20 mouse cellular contexts compared by ENCODE assay signal in genomic region chr6:29812076-29812475, GRCm38 (mm10). TPM values are rescaled to one million over a fixed set of nuclear protein-coding genes. Genes with fewer than 3 reads are reported as not detected.
A peak's percentile ranks its signal among the peaks of the same experiment; 100 is the strongest.
DNase-seq lines count a peak whose midpoint lies in the region; ATAC-seq and TF ChIP-seq lines count a peak whose summit lies in the region.
"Had no signal": no experiment of that assay in that cellular context is flagged by ENCODE, and none has a peak within 500 bp of the region (broad histone marks: within the 10 kb centered on the region; RNA-seq: fewer than 3 reads in every experiment).

No protein-coding gene starts in this region.

- H3K79me2 ChIP-seq in liver, adult 2 months (ENCODE audit: control insufficient read depth, insufficient read depth, low read length), result peaks cover 6% of the 10 kb centered on the region; the same call in 1 of the 2 replicates

- H3K9me3 ChIP-seq in liver, embryonic 12.5 days (replicated peaks), result no peaks in the 10 kb centered on the region
- no peaks in the 10 kb centered on the region for H3K9me3 ChIP-seq in midbrain, embryonic 11.5 days (ENCODE audit: control insufficient read depth, low read length)
- H3K9me3 ChIP-seq in midbrain, embryonic 14.5 days (ENCODE audit: control insufficient read depth, low read length), result no peaks in the 10 kb centered on the region
- H3K9me3 ChIP-seq: G1E had no signal

- peak overlapping the region; percentile 83 for H3K27ac ChIP-seq in layer of hippocampus, adult 2 months
- no peak overlapping the region for H3K27ac ChIP-seq in liver, adult 2 months (replicated peaks; ENCODE audit: insufficient read depth, low read depth, low read length)
- H3K27ac ChIP-seq in liver, embryonic 12.5 days, result no peak overlapping the region
- no peak overlapping the region for H3K27ac ChIP-seq in midbrain, embryonic 11.5 days (ENCODE audit: low read depth, low read length)
- H3K27ac ChIP-seq in midbrain, embryonic 14.5 days (replicated peaks; ENCODE audit: low read depth, low read length), result no peak overlapping the region

- H3K27me3 ChIP-seq in liver, adult 2 months (ENCODE audit: control insufficient read depth, insufficient read depth, low read length), result no peaks in the 10 kb centered on the region
- no peaks in the 10 kb centered on the region for H3K27me3 ChIP-seq in liver, embryonic 12.5 days (replicated peaks)
- H3K27me3 ChIP-seq in midbrain, embryonic 11.5 days (ENCODE audit: control insufficient read depth, insufficient read depth, low read length), result no peaks in the 10 kb centered on the region
- no peaks in the 10 kb centered on the region for H3K27me3 ChIP-seq in midbrain, embryonic 14.5 days (ENCODE audit: control insufficient read depth, insufficient read depth, low read length)
- H3K27me3 ChIP-seq: CH12.LX, Patski had no signal

- H3K4me3 ChIP-seq in layer of hippocampus, adult 2 months, result no peak overlapping the region
- H3K4me3 ChIP-seq in liver, adult 2 months (ENCODE audit: insufficient read depth, low read depth, low read length), result no peak overlapping the region
- no peak overlapping the region for H3K4me3 ChIP-seq in liver, embryonic 12.5 days
- no peak overlapping the region for H3K4me3 ChIP-seq in midbrain, embryonic 11.5 days (ENCODE audit: low read depth, low read length)
- H3K4me3 ChIP-seq in midbrain, embryonic 14.5 days (replicated peaks; ENCODE audit: low read depth, low read length), result no peak overlapping the region

- no peak overlapping the region for H3K4me2 ChIP-seq in liver, embryonic 12.5 days
- H3K4me2 ChIP-seq in midbrain, embryonic 11.5 days, result no peak overlapping the region
- no peak overlapping the region for H3K4me2 ChIP-seq in midbrain, embryonic 14.5 days (ENCODE audit: low read length)

- 93% methylated on average over 2 of the region's 2 CpGs for WGBS in liver, adult 2 months
- WGBS in liver, embryonic 12.5 days (ENCODE audit: insufficient replicate concordance), result 68% methylated on average over 2 of the region's 2 CpGs
- whole genome bisulfite sequencing in midbrain, embryonic 11.5 days, result 89% methylated on average over 2 of the region's 2 CpGs
- 92% methylated on average over 2 of the region's 2 CpGs for WGBS in midbrain, embryonic 14.5 days

- H3K9ac ChIP-seq in liver, adult 2 months (ENCODE audit: low read depth, low read length), result no peak overlapping the region
- no peak overlapping the region for H3K9ac ChIP-seq in liver, embryonic 12.5 days
- no peak overlapping the region for H3K9ac ChIP-seq in midbrain, embryonic 11.5 days (ENCODE audit: low read length)
- H3K9ac ChIP-seq in midbrain, embryonic 14.5 days (replicated peaks; ENCODE audit: low read length), result no peak overlapping the region

- ATAC-seq in liver, embryonic 12.5 days, result no peak
- no peak for ATAC-seq in midbrain, embryonic 11.5 days (ENCODE audit: low FRiP score)
- ATAC-seq in midbrain, embryonic 14.5 days (ENCODE audit: low FRiP score, low TSS enrichment), result no peak
- ATAC-seq: activated CD4-positive, CD25-positive, alpha-beta regulatory T cell, adult 4 months; CD4-positive, CD25-positive, alpha-beta regulatory T cell, adult 4 months; Patski had no signal

- no peak for DNase-seq in layer of hippocampus, adult 2 months (ENCODE audit: low spot score in 2 of 2)
- DNase-seq in layer of hippocampus, adult 9-11 months, result no peak
- DNase-seq in liver, adult 2 months (ENCODE audit: extremely low read depth, low read depth, low spot score), result peak; percentile 67
- peak; percentile 56 for DNase-seq in midbrain, embryonic 11.5 days (ENCODE audit: low spot score, missing footprints)
- DNase-seq in midbrain, embryonic 14.5 days, result no peak
- DNase-seq: adrenal gland, adult 2 months; adrenal gland, adult 8-10 months; adrenal gland, postnatal 10 days; adrenal gland, postnatal 14 days; adrenal gland, postnatal 25 days; adrenal gland, postnatal 36 days; B cell, adult 2 months; cerebellum, adult 11 months; cerebellum, adult 11-12 months had no signal

- H3K4me1 ChIP-seq in liver, adult 2 months (ENCODE audit: control insufficient read depth, insufficient read depth, low read length), result peaks cover 6% of the 10 kb centered on the region
- no peaks in the 10 kb centered on the region for H3K4me1 ChIP-seq in liver, embryonic 12.5 days
- H3K4me1 ChIP-seq in midbrain, embryonic 11.5 days (ENCODE audit: control insufficient read depth, insufficient read depth, low read length), result peaks cover 19% of the 10 kb centered on the region
- peaks cover 19% of the 10 kb centered on the region for H3K4me1 ChIP-seq in midbrain, embryonic 14.5 days (ENCODE audit: control insufficient read depth, insufficient read depth, low read length)

- H3K36me3 ChIP-seq in liver, adult 2 months (ENCODE audit: control insufficient read depth, insufficient read depth, low read length), result no peaks in the 10 kb centered on the region; the same call in 1 of the 2 replicates
- H3K36me3 ChIP-seq in liver, embryonic 12.5 days, result no peaks in the 10 kb centered on the region
- H3K36me3 ChIP-seq in midbrain, embryonic 11.5 days (ENCODE audit: control insufficient read depth, insufficient read depth, low read length), result no peaks in the 10 kb centered on the region
- no peaks in the 10 kb centered on the region for H3K36me3 ChIP-seq in midbrain, embryonic 14.5 days (ENCODE audit: control insufficient read depth, insufficient read depth, low read length)

- TF ChIP-seq CTCF in layer of hippocampus, adult 2 months (conservative IDR thresholded peaks at IDR 0.05), result no peak
- no peak for TF ChIP-seq CTCF in liver, adult 2 months (IDR thresholded peaks at IDR 0.05; ENCODE audit: low read depth, low read length)

- no peak for TF ChIP-seq POLR2A in liver, adult 2 months (IDR thresholded peaks at IDR 0.05; ENCODE audit: extremely low read depth, insufficient read depth, low read length)

RNA-seq across cellular contexts. Expression of gene Ahcyl2, which starts 44.3 kb away (rescaled TPM):
- 100 to 1,000 TPM; 237 to 264 TPM for total RNA-seq in layer of hippocampus, adult 2 months (2021)
- 8.9 and 11.8 TPM in 2 replicates for total RNA-seq in liver, adult 2 months (2014; rRNA removed)
- 5.2 and 7.4 TPM in 2 replicates for polyA plus RNA-seq in liver, adult 2 months (2012; rRNA removed)
- polyA plus RNA-seq in liver, embryonic 12.5 days (2016; fragmentation: Nextera tagmentation; extraction: Ambion mirVana), result 8.6 and 10.2 TPM in 2 replicates
- polyA plus RNA-seq in midbrain, embryonic 11.5 days (2014; fragmentation: Nextera tagmentation; extraction: Ambion mirVana), result 11.3 and 11.8 TPM in 2 replicates
- polyA plus RNA-seq in midbrain, embryonic 14.5 days (2014; fragmentation: Nextera tagmentation; extraction: Ambion mirVana), result 15.1 and 18.0 TPM in 2 replicates

Comparison
In these comparisons a context has a peak if more than half of its experiments do, and no peak if none do; other contexts are left out.
1. DNase-seq: peak in liver, adult 2 months (single experiment) and midbrain, embryonic 11.5 days (single experiment); none in layer of hippocampus, adult 2 months (0 of 2), layer of hippocampus, adult 9-11 months (single experiment) and midbrain, embryonic 14.5 days (single experiment).